Mouse (Mus musculus): Measurements from ENCODE around the gene Ece1.

DNA sequence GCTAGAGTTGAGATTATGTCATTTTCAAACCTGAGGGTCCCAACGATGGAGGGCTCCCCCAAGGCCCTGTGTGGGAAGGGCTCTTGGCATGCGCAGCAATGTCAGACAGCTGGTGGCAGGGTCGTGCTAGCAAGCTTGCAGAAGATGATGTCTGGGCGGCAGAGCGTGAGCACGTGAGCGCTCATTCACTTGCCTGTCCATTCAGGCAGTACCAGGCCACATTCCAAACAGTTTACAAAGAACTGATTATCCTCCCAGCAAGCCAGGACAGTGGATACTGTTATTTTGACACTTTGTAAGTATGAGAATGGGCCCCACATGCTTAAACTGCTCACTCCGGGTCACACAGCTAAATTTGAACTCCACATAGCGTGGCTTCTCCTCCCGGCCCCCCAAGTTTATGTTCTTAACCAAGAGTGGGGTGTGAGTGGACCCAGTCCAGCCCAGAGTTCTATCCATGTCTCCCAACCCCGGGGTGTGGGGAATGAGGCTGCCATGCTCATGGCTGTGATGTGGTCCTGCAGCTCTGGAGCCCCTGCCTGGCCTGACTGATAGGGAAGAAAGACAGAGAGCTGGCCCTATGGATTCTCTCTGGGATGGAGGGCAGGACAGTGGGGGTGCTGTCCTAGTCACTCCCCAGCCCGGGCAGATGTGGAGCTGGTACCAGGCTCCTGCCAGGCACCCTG lies 34.7 kb downstream of the Ece1 start:
- TF ChIP-seq EP300 (IDR thresholded peaks at IDR 0.05; ENCODE audit: insufficient read depth, low read depth, low read length) (no peak), CTCF (IDR thresholded peaks at IDR 0.05) (no peak)
